Mouse (Mus musculus) skeletal muscle tissue, adult 2 months (tissue): ENCODE results near the gene Bhlha15.

Experiments used
- DNase-seq: peaks from one replicate; pipeline ENCODE4 v3.0.0-alpha.2; 2012; ENCODE audit warnings: low read depth, low spot score

The Bhlha15 gene

GRCm38 (mm10) chr5:144232531-144232930 lies 42.4 kb downstream of the Bhlha15 start:
- DNase-seq = no peak

- no peak for DNase-seq
Measured at GRCm38 (mm10) chr5:144234222-144234621, 44.1 kb downstream of the Bhlha15 start.

GRCm38 (mm10) chr5:144234714-144235113 lies 44.6 kb downstream of the Bhlha15 start:
- no peak for DNase-seq

DNA sequence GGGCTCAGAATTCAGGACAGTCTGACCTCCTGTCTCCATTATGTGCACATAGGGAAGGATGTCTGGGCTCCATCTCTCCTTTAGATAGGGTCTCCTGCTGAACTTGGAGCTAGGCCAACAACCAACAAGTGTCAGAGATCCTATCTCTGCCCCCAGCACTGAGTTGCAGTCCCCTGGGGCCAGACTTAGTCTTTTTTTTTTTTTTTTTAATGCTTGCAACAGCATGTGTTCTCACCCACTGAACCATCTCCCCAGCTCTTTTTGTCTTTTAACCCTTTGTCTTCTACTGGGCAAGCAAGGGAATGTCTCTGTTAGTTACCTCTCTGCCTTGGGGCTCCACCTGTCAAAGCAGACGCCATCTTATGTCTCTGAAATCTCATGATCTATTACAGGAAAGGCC lies 48.9 kb downstream of the Bhlha15 start:
- DNase-seq = no peak
